Mouse (Mus musculus) kidney, adult 2 months (tissue): ENCODE measurements around the gene Zbtb18.

Source experiments
- CTCF ChIP-seq: fragments of 200-500 bp; conservative IDR thresholded peaks from 2 replicates; pipeline ENCODE4 v1.5.1; 2011; ENCODE audit warnings: low read depth, mild to moderate bottlenecking, control low read depth, low read length, moderate library complexity, mixed read lengths; ENCODE audit not compliant: insufficient read depth, insufficient read length
- POLR2A ChIP-seq: fragments of 200-500 bp; IDR thresholded peaks from one replicate; pipeline ENCODE4 v1.6.1; 2011; ENCODE audit warnings: low read depth, low read length, control low read depth

- TF ChIP-seq CTCF, result no peak
- TF ChIP-seq POLR2A, result no peak
These were observed 13.8 kb upstream of the Zbtb18 start for GRCm38 (mm10) chr1:177428338-177428737.
